Mouse (Mus musculus) T-cell, adult 2 months (primary cell): Measurements from ENCODE around the gene Zfp985.
"Not testable (repeated sequence)": the region's sequence is repeated elsewhere in the genome, so short reads cannot be mapped to it uniquely, and the experiment has no call there.

Source experiments
- DNase-seq: peaks from one replicate; pipeline ENCODE4 v3.0.0; 2022; ENCODE audit warnings: low spot score

The Zfp985 gene

GRCm38 (mm10) chr4:147553071-147553470 is at the start of gene Zfp985:
Gene Zfp985 (plus strand): TSS chr4:147553277.
- not testable (repeated sequence) for DNase-seq

GRCm38 (mm10) chr4:147509174-147509573 is 43.9 kb upstream of the Zfp985 start:
- no peak for DNase-seq

GRCm38 (mm10) chr4:147518981-147519380 is 34.1 kb upstream of the Zfp985 start:
- DNase-seq, result no peak

GRCm38 (mm10) chr4:147520100-147520499 is 33.0 kb upstream of the Zfp985 start:
- no peak for DNase-seq

- DNase-seq, result no peak
These were observed 28.0 kb upstream of the Zfp985 start for GRCm38 (mm10) chr4:147525125-147525524.

GRCm38 (mm10) chr4:147530366-147530765 is 22.7 kb upstream of the Zfp985 start:
- DNase-seq, result no peak

- not testable (repeated sequence) for DNase-seq
These were observed 17.2 kb upstream of the Zfp985 start for GRCm38 (mm10) chr4:147535916-147536315.

- no peak for DNase-seq
These were observed 15.4 kb upstream of the Zfp985 start for GRCm38 (mm10) chr4:147537702-147538101.

GRCm38 (mm10) chr4:147539918-147540317 is 13.2 kb upstream of the Zfp985 start, which contains the start of gene Gm16503:
Gene Gm16503 (plus strand): TSS chr4:147540218.
- not testable (repeated sequence) for DNase-seq

- DNase-seq, result no peak
These were observed 12.0 kb upstream of the Zfp985 start for GRCm38 (mm10) chr4:147541105-147541504.

- not testable (repeated sequence) for DNase-seq
These were observed 1.3 kb downstream of the Zfp985 start for GRCm38 (mm10) chr4:147554361-147554760.

- not testable (repeated sequence) for DNase-seq
These were observed 3.8 kb downstream of the Zfp985 start for GRCm38 (mm10) chr4:147556921-147557320.

- DNase-seq, result not testable (repeated sequence)
These were observed 4.9 kb downstream of the Zfp985 start for GRCm38 (mm10) chr4:147558011-147558410.

GRCm38 (mm10) chr4:147559096-147559495 is 6.0 kb downstream of the Zfp985 start:
- DNase-seq, result not testable (repeated sequence)

- no peak for DNase-seq
These were observed 12.5 kb downstream of the Zfp985 start for GRCm38 (mm10) chr4:147565426-147566220.

- not testable (repeated sequence) for DNase-seq
These were observed 18.1 kb downstream of the Zfp985 start for GRCm38 (mm10) chr4:147571156-147571555.

GRCm38 (mm10) chr4:147579371-147579770 is 26.3 kb downstream of the Zfp985 start:
- DNase-seq, result not testable (repeated sequence)

GRCm38 (mm10) chr4:147586511-147587473 is 33.7 kb downstream of the Zfp985 start:
- no peak for DNase-seq

- DNase-seq, result not testable (repeated sequence)
These were observed 41.6 kb downstream of the Zfp985 start for GRCm38 (mm10) chr4:147594630-147595029.

- DNase-seq, result no peak
These were observed 44.6 kb downstream of the Zfp985 start for GRCm38 (mm10) chr4:147597685-147598084.

- DNase-seq, result no peak
These were observed 45.8 kb downstream of the Zfp985 start for GRCm38 (mm10) chr4:147598831-147599230.

- DNase-seq, result no peak
These were observed 48.8 kb downstream of the Zfp985 start for GRCm38 (mm10) chr4:147601881-147602280.
